In genomic region chr16:10313226-10313625, GRCm38 (mm10) we compare ENCODE assay signal across 8 mouse cellular contexts. TPM values are rescaled to one million over a fixed set of nuclear protein-coding genes. Genes with fewer than 3 reads are reported as not detected.
A peak's percentile ranks its signal among the peaks of the same experiment; 100 is the strongest.
DNase-seq lines count a peak whose midpoint lies in the region; ATAC-seq and TF ChIP-seq lines count a peak whose summit lies in the region.

No protein-coding gene starts in this region.

- H3K27me3 ChIP-seq in neural tube, embryonic 11.5 days (ENCODE audit: control insufficient read depth, insufficient read depth, low read length), result peaks cover 6% of the 10 kb centered on the region; the same call in 1 of the 2 replicates
- H3K27me3 ChIP-seq in embryonic facial prominence, embryonic 14.5 days (replicated peaks; ENCODE audit: control insufficient read depth, insufficient read depth, low read length), result no peaks in the 10 kb centered on the region
- H3K27me3 ChIP-seq in hindbrain, embryonic 13.5 days, result peaks cover 32% of the 10 kb centered on the region
- no peaks in the 10 kb centered on the region for H3K27me3 ChIP-seq in lung, embryonic 16.5 days (ENCODE audit: control insufficient read depth, insufficient read depth, low read depth, low read length)
- H3K27me3 ChIP-seq in stomach, postnatal 0 days (ENCODE audit: control insufficient read depth, insufficient read depth, low read length), result no peaks in the 10 kb centered on the region

- H3K4me3 ChIP-seq in neural tube, embryonic 11.5 days (ENCODE audit: low read depth, low read length), result peak overlapping the region; percentile 38
- peak overlapping the region; percentile 52 for H3K4me3 ChIP-seq in embryonic facial prominence, embryonic 14.5 days (ENCODE audit: low read depth, low read length)
- peak overlapping the region; percentile 45 for H3K4me3 ChIP-seq in hindbrain, embryonic 13.5 days
- H3K4me3 ChIP-seq in lung, embryonic 16.5 days (ENCODE audit: low read length), result peak overlapping the region; percentile 67
- peak overlapping the region; percentile 65 for H3K4me3 ChIP-seq in stomach, postnatal 0 days (ENCODE audit: low read depth, low read length)

- peaks cover 3% of the 10 kb centered on the region; the same call in 1 of the 2 replicates for H3K4me1 ChIP-seq in neural tube, embryonic 11.5 days (ENCODE audit: control insufficient read depth, insufficient read depth, low read length)
- H3K4me1 ChIP-seq in embryonic facial prominence, embryonic 14.5 days (ENCODE audit: control insufficient read depth, insufficient read depth, low read length), result peaks cover 10% of the 10 kb centered on the region
- peaks cover 10% of the 10 kb centered on the region for H3K4me1 ChIP-seq in hindbrain, embryonic 13.5 days (replicated peaks)
- peaks cover 21% of the 10 kb centered on the region for H3K4me1 ChIP-seq in lung, embryonic 16.5 days (replicated peaks; ENCODE audit: control insufficient read depth, insufficient read depth, low read length)
- peaks cover 3% of the 10 kb centered on the region; the same call in 1 of the 2 replicates for H3K4me1 ChIP-seq in stomach, postnatal 0 days (replicated peaks; ENCODE audit: control insufficient read depth, insufficient read depth)

- H3K9me3 ChIP-seq in neural tube, embryonic 11.5 days (ENCODE audit: control insufficient read depth, low read length), result no peaks in the 10 kb centered on the region
- H3K9me3 ChIP-seq in embryonic facial prominence, embryonic 14.5 days (ENCODE audit: control insufficient read depth, low read length), result no peaks in the 10 kb centered on the region
- H3K9me3 ChIP-seq in hindbrain, embryonic 13.5 days, result no peaks in the 10 kb centered on the region
- no peaks in the 10 kb centered on the region for H3K9me3 ChIP-seq in lung, embryonic 16.5 days (ENCODE audit: control insufficient read depth, low read length)
- no peaks in the 10 kb centered on the region for H3K9me3 ChIP-seq in stomach, postnatal 0 days (ENCODE audit: control insufficient read depth, low read length)

- no peak for DNase-seq in neural tube, embryonic 11.5 days (ENCODE audit: low spot score)
- no peak for DNase-seq in neural tube, embryonic 10.5 days (ENCODE audit: extremely low spot score, low spot score)
- DNase-seq in embryonic facial prominence, embryonic 14.5 days (ENCODE audit: low spot score), result no peak
- peak; percentile 46 for DNase-seq in stomach, postnatal 0 days (ENCODE audit: low spot score)
- DNase-seq in thymus, postnatal 36 days, result no peak
- no peak for DNase-seq in frontal cortex, postnatal 25 days (ENCODE audit: low spot score in 2 of 2)

- peak; percentile 64 for TF ChIP-seq CTCF in stomach, postnatal 0 days (IDR thresholded peaks at IDR 0.05; ENCODE audit: low read depth)

- peak overlapping the region; percentile 47; the same call in 1 of the 2 replicates for H3K9ac ChIP-seq in neural tube, embryonic 11.5 days (ENCODE audit: low read length)
- H3K9ac ChIP-seq in embryonic facial prominence, embryonic 14.5 days (ENCODE audit: low read depth, low read length), result peak overlapping the region; percentile 72
- H3K9ac ChIP-seq in hindbrain, embryonic 13.5 days, result peak overlapping the region; percentile 67
- peak overlapping the region; percentile 89 for H3K9ac ChIP-seq in lung, embryonic 16.5 days (ENCODE audit: low read length)
- H3K9ac ChIP-seq in stomach, postnatal 0 days (ENCODE audit: low read length), result peak overlapping the region; percentile 71

- peak overlapping the region; percentile 84 for H3K4me2 ChIP-seq in neural tube, embryonic 11.5 days (ENCODE audit: low read depth)
- peak overlapping the region; percentile 82 for H3K4me2 ChIP-seq in embryonic facial prominence, embryonic 14.5 days (ENCODE audit: low read depth, low read length)
- peak overlapping the region; percentile 85 for H3K4me2 ChIP-seq in hindbrain, embryonic 13.5 days
- peak overlapping the region; percentile 71 for H3K4me2 ChIP-seq in lung, embryonic 16.5 days (ENCODE audit: low read depth, low read length)
- peak overlapping the region; percentile 73 for H3K4me2 ChIP-seq in stomach, postnatal 0 days (replicated peaks; ENCODE audit: low read depth)

- no peak for TF ChIP-seq EP300 in stomach, postnatal 0 days (optimal IDR thresholded peaks at IDR 0.05)

- 3% methylated on average over 15 of the region's 15 CpGs for WGBS in neural tube, embryonic 11.5 days
- WGBS in embryonic facial prominence, embryonic 14.5 days, result 4% methylated on average over 14 of the region's 15 CpGs
- WGBS in hindbrain, embryonic 13.5 days, result 7% methylated on average over 15 of the region's 15 CpGs
- 1% methylated on average over 15 of the region's 15 CpGs for WGBS in lung, embryonic 16.5 days
- WGBS in stomach, postnatal 0 days, result 4% methylated on average over 15 of the region's 15 CpGs

- ATAC-seq in neural tube, embryonic 11.5 days (ENCODE audit: insufficient read depth, low FRiP score, low TSS enrichment), result no peak; the same call in 1 of the 2 replicates
- peak; percentile 58; the same call in 1 of the 2 replicates for ATAC-seq in embryonic facial prominence, embryonic 14.5 days (ENCODE audit: low read depth)
- no peak; the same call in 1 of the 2 replicates for ATAC-seq in hindbrain, embryonic 13.5 days (ENCODE audit: low FRiP score)
- peak; percentile 64 for ATAC-seq in lung, embryonic 16.5 days (ENCODE audit: low read depth)
- peak; percentile 15 for ATAC-seq in stomach, postnatal 0 days (ENCODE audit: low FRiP score, low TSS enrichment)

- no peaks in the 10 kb centered on the region for H3K36me3 ChIP-seq in neural tube, embryonic 11.5 days (ENCODE audit: control insufficient read depth, insufficient read depth, low read length)
- no peaks in the 10 kb centered on the region for H3K36me3 ChIP-seq in embryonic facial prominence, embryonic 14.5 days (ENCODE audit: control insufficient read depth, insufficient read depth, low read length)
- H3K36me3 ChIP-seq in hindbrain, embryonic 13.5 days, result no peaks in the 10 kb centered on the region
- no peaks in the 10 kb centered on the region for H3K36me3 ChIP-seq in lung, embryonic 16.5 days (ENCODE audit: control insufficient read depth, insufficient read depth, low read length)
- H3K36me3 ChIP-seq in stomach, postnatal 0 days (ENCODE audit: control insufficient read depth, insufficient read depth, low read length), result no peaks in the 10 kb centered on the region

- no peak overlapping the region for H3K27ac ChIP-seq in neural tube, embryonic 11.5 days (ENCODE audit: low read depth, low read length)
- no peak overlapping the region for H3K27ac ChIP-seq in embryonic facial prominence, embryonic 14.5 days (replicated peaks; ENCODE audit: low read depth, low read length)
- no peak overlapping the region for H3K27ac ChIP-seq in hindbrain, embryonic 13.5 days
- H3K27ac ChIP-seq in lung, embryonic 16.5 days (ENCODE audit: low read length), result peak overlapping the region; percentile 80
- peak overlapping the region; percentile 65 for H3K27ac ChIP-seq in stomach, postnatal 0 days (replicated peaks)

RNA-seq across cellular contexts. Expression of gene Emp2, which starts 0.5 kb away (rescaled TPM):
- 1.6 and 2.0 TPM in 2 replicates for polyA plus RNA-seq in neural tube, embryonic 11.5 days (2014; fragmentation: Nextera tagmentation; extraction: Ambion mirVana)
- polyA plus RNA-seq in embryonic facial prominence, embryonic 14.5 days (2014; fragmentation: Nextera tagmentation; extraction: Ambion mirVana), result 35.4 and 38.6 TPM in 2 replicates
- polyA plus RNA-seq in hindbrain, embryonic 13.5 days (2015; fragmentation: Nextera tagmentation; extraction: Ambion mirVana), result 7.4 and 7.8 TPM in 2 replicates
- 131 and 151 TPM in 2 replicates for polyA plus RNA-seq in lung, embryonic 16.5 days (2015; fragmentation: Nextera tagmentation; extraction: Ambion mirVana)
- polyA plus RNA-seq in stomach, postnatal 0 days (2015; fragmentation: Nextera tagmentation; extraction: Ambion mirVana), result 81.6 and 92.1 TPM in 2 replicates

Comparison
In these comparisons a context has a peak if more than half of its experiments do, and no peak if none do; other contexts are left out.
1. ATAC-seq: peak in embryonic facial prominence, embryonic 14.5 days (single experiment), lung, embryonic 16.5 days (single experiment) and stomach, postnatal 0 days (single experiment); none in neural tube, embryonic 11.5 days (single experiment) and hindbrain, embryonic 13.5 days (single experiment).
2. H3K27ac ChIP-seq: peak in lung, embryonic 16.5 days (single experiment) and stomach, postnatal 0 days (single experiment); none in neural tube, embryonic 11.5 days (single experiment), embryonic facial prominence, embryonic 14.5 days (single experiment) and hindbrain, embryonic 13.5 days (single experiment).
3. Peak in every context shown above with its lines, with median percentiles within 50 percentile points of each other: H3K4me2 ChIP-seq, H3K4me3 ChIP-seq and H3K9ac ChIP-seq.